Mouse (Mus musculus) testis, adult 2 months (tissue): ENCODE measurements around the gene Ppp2r5c. TPM values are rescaled to one million over a fixed set of nuclear protein-coding genes. Genes with fewer than 3 reads are reported as not detected.

Experiments used
- H3K27ac ChIP-seq: fragments of 200-500 bp; 2 replicates; pipeline ENCODE4 v1.5.1; 2012; ENCODE audit warnings: low read depth, low read length; ENCODE audit not compliant: control insufficient read depth, insufficient read depth
- H3K27me3 ChIP-seq: fragments of 200-500 bp; 2 replicates; pipeline ENCODE4 v1.6.1; 2012; ENCODE audit warnings: mild to moderate bottlenecking, low read length, moderate library complexity; ENCODE audit not compliant: control insufficient read depth, insufficient read depth
- H3K36me3 ChIP-seq: fragments of 200-500 bp; 2 replicates; pipeline ENCODE4 v1.6.1; 2012; ENCODE audit warnings: mild to moderate bottlenecking, low read length; ENCODE audit not compliant: control insufficient read depth, insufficient read depth
- H3K4me1 ChIP-seq: fragments of 200-500 bp; 2 replicates; pipeline ENCODE4 v1.6.1; 2012; ENCODE audit warnings: low read length; ENCODE audit not compliant: control insufficient read depth, insufficient read depth
- H3K4me3 ChIP-seq: fragments of 200-500 bp; 2 replicates; pipeline ENCODE4 v1.5.1; 2012; ENCODE audit warnings: low read depth, mild to moderate bottlenecking, low read length, moderate library complexity, mixed read lengths; ENCODE audit not compliant: control insufficient read depth
- CTCF ChIP-seq: fragments of 200-500 bp; IDR thresholded peaks from 2 replicates; pipeline ENCODE4 v1.5.1; 2012; ENCODE audit warnings: low read depth, mild to moderate bottlenecking, inconsistent platforms, low read length, moderate library complexity; ENCODE audit not compliant: control insufficient read depth, insufficient read depth, insufficient replicate concordance
- POLR2A ChIP-seq: fragments of 200-500 bp; IDR thresholded peaks from 2 replicates; pipeline ENCODE4 v1.6.1; 2012; ENCODE audit warnings: low read depth, mild to moderate bottlenecking, inconsistent platforms, low read length, moderate library complexity; ENCODE audit not compliant: control insufficient read depth
- polyA plus RNA-seq: library from polyadenylated mRNA; depleted of rRNA; stranded (reverse); fragments of >200 nt; gene quantifications from 2 replicates; pipeline ENCODE4 v1.2.3, GENCODE M21; 2012

Gene Ppp2r5c
- polyA plus RNA-seq, 1 experiment: 202 TPM

- Histone ChIP-seq H3K27me3 (no peaks in the 10 kb centered on the region), H3K36me3 (no peaks in the 10 kb centered on the region; the same call in none of the 2 replicates), H3K27ac (no peak overlapping the region), H3K4me1 (peaks cover 2% of the 10 kb centered on the region; the same call in 1 of the 2 replicates), H3K4me3 (no peak overlapping the region)
- no peak for TF ChIP-seq POLR2A
- no peak for TF ChIP-seq CTCF
These were observed 32.3 kb downstream of the Ppp2r5c start for GRCm38 (mm10) chr12:110479268-110479667.

- Histone ChIP-seq H3K36me3 (no peaks in the 10 kb centered on the region; the same call in none of the 2 replicates), H3K4me1 (peaks cover 2% of the 10 kb centered on the region; the same call in 1 of the 2 replicates), H3K27me3 (no peaks in the 10 kb centered on the region), H3K4me3 (no peak overlapping the region), H3K27ac (no peak overlapping the region)
- TF ChIP-seq POLR2A (no peak), CTCF (no peak)
These were observed 33.8 kb downstream of the Ppp2r5c start for GRCm38 (mm10) chr12:110480701-110481100.

- H3K4me3 ChIP-seq: no peak overlapping the region
- no peaks in the 10 kb centered on the region; the same call in 1 of the 2 replicates for H3K4me1 ChIP-seq
- TF ChIP-seq CTCF (no peak), POLR2A (no peak)
- H3K27me3 ChIP-seq: no peaks in the 10 kb centered on the region
- no peak overlapping the region for H3K27ac ChIP-seq
- H3K36me3 ChIP-seq: no peaks in the 10 kb centered on the region; the same call in none of the 2 replicates
These were observed 36.8 kb downstream of the Ppp2r5c start for GRCm38 (mm10) chr12:110483761-110484160.

DNA sequence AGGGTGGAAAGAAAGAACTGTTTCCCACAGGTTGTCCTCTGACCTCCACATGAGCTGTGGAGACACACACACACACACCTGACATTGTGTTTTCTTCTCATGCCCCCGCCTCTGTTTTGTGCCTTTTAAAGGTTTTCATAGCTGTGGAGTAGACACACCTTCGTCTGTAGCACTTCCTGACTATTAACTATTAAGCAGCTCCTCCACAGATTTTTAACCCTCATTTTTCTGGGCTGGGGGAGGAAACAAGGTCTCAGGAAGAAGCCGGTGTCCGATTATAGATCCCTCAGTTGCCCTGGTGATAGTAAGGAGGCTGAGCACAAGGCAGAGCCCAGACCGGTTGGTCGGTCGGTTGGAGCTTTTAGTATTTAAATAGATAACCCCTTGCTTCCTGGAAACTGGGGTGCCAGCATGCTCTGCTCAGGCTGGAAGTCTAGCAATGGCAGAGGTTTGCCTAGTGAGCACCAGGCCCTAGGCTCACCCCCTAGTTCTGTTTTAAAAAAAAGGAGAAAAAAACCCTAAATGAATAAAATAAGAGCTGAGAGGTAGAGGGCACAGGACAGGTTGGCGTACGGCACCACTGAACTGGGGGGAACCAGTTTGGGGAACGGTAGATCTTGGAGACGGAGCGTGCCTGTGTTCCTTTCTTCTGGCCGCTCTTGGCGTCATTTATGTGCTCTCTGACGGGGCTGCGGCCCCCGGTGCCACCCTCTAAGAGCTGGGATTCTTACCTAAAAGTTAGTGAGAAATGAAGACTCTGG is 38.1 kb downstream of the Ppp2r5c start:
- no peaks in the 10 kb centered on the region for H3K27me3 ChIP-seq
- peak overlapping the region; percentile 65 for H3K4me3 ChIP-seq
- H3K4me1 ChIP-seq: no peaks in the 10 kb centered on the region; the same call in 1 of the 2 replicates
- no peaks in the 10 kb centered on the region; the same call in 1 of the 2 replicates for H3K36me3 ChIP-seq
- H3K27ac ChIP-seq: peak overlapping the region; percentile 64
- TF ChIP-seq POLR2A (no peak), CTCF (no peak)

DNA sequence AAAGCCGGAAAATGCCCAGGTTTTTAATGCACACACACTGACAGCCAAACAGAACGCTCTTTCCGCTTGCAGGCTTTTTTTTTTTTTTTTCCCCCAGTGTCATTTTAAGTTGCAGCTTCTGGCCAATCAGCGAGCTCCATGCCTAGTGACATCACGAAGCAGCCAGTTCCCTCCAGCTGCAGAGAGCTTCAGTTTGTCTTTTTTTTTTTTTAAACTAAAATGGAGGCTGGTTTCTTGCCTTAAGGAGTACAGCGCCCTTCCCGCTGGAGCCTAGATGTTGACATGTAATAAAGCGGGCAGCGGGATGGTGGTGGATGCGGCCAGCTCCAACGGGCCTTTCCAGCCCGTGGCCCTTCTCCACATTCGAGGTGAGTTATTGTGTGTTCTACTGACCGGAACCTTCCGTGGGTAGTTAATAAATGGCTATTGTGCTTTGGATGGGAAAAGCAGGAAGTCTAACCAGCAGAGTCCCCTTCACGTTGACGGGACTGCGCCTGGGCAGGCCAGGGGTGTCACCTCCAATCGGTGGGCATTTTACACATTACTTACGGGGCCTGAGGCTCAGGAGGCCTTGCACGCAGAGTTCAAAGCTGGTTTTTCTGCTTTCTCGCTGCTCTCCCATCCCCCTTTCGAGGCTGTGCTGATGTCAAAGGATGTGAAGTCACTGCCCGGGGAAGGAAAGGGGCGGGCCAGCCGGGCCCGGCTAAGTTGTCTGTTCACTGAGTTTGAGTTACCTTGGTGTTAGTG is 38.8 kb downstream of the Ppp2r5c start:
- Histone ChIP-seq H3K36me3 (no peaks in the 10 kb centered on the region; the same call in 1 of the 2 replicates), H3K4me3 (peak overlapping the region; percentile 86), H3K4me1 (no peaks in the 10 kb centered on the region), H3K27me3 (no peaks in the 10 kb centered on the region), H3K27ac (peak overlapping the region; percentile 94)
- TF ChIP-seq CTCF (no peak), POLR2A (no peak; the same call in none of the 2 replicates)

DNA sequence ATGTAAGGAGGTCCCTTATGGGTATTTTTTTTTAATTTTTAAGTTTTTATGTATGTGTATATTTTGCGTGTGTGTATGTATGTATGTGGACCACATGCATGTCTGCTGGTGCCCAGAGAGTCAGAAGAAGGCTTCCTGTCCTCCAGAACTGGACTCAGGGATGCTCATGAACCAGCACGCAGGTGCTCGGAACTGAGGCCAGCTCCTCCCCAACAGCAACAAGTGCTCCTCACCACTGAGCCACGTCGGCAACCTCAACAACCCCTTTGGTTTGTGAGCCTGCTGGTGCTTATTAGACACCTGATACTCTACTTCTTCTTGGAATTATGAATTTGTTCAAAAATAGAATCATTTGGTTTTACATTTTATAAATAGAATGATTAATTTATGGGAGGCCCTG is 39.9 kb downstream of the Ppp2r5c start:
- no peak for TF ChIP-seq CTCF
- no peak for TF ChIP-seq POLR2A
- no peaks in the 10 kb centered on the region for H3K4me1 ChIP-seq
- no peaks in the 10 kb centered on the region for H3K27me3 ChIP-seq
- no peaks in the 10 kb centered on the region; the same call in 1 of the 2 replicates for H3K36me3 ChIP-seq
- H3K4me3 ChIP-seq: no peak overlapping the region
- no peak overlapping the region for H3K27ac ChIP-seq

DNA sequence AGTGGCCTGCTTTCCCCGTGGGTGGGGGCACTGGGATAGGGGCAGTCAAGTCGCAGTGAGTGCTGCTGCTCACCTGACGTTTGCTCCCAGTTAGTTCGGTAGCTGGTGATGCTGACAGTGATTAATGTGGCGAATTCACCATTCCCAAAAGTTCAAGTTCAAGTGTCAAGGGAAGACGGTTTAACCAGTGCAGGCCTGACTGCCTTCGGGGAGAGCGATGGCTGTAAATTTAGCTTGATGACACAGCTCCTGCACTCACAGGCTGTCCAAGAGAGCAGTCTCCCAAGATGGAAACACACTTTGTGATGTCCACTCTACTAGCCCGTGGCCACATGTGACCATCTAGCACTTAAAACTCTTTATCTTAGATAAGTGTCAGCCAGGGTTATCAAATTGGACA is 41.1 kb downstream of the Ppp2r5c start:
- Histone ChIP-seq H3K27me3 (no peaks in the 10 kb centered on the region), H3K4me3 (no peak overlapping the region), H3K4me1 (no peaks in the 10 kb centered on the region), H3K36me3 (no peaks in the 10 kb centered on the region; the same call in 1 of the 2 replicates), H3K27ac (no peak overlapping the region)
- TF ChIP-seq POLR2A: no peak
- TF ChIP-seq CTCF: no peak
